Mouse (Mus musculus): Measurements from ENCODE around the gene Rsbn1l. TPM values are rescaled to one million over a fixed set of nuclear protein-coding genes. Genes with fewer than 3 reads are reported as not detected.

Gene Rsbn1l
- polyA plus RNA-seq, 1 experiment from 2014 or later, result 5.2 TPM

DNA sequence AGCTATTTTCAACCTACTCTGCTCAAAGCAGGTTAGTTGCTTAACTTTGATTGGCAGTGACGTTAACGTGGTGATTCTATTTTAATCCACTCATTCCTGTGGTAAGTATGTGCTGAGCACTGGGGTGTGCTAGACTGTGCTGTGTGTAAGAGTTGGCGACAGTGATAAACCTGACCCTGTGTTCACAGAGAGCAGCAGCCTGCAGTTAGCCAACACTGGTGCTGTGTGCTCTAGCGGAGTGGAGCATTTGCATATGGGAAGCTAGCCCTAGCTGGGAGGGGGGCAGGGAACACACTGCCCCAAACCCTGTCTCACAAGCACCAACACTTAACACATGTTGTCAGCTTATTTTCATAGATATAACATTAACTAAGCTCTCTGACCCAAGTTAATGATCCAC, 11.7 kb upstream of the Rsbn1l start:
- Histone ChIP-seq H3K4me3 (no peak overlapping the region), H3K36me3 (replicated peaks) (no peaks in the 10 kb centered on the region), H3K27me3 (ENCODE audit: poor library complexity, severe bottlenecking) (no peaks in the 10 kb centered on the region), H3K27ac (no peak overlapping the region), H3K9me3 (no peaks in the 10 kb centered on the region; the same call in 1 of the 2 replicates), H3K4me1 (0 out of 2 replicates have a peak, but pooled peaks cover 4% of the 10 kb centered on the region)
- no peak for DNase-seq (ENCODE audit: extremely low spot score, low spot score)
- 66% methylated on average over 4 of the region's 4 CpGs for WGBS

- WGBS, result 83% methylated on average over 6 of the region's 6 CpGs
- no peak overlapping the region for H3K4me3 ChIP-seq
These were observed 8.2 kb upstream of the Rsbn1l start for GRCm38 (mm10) chr5:20964446-20964845.

DNA sequence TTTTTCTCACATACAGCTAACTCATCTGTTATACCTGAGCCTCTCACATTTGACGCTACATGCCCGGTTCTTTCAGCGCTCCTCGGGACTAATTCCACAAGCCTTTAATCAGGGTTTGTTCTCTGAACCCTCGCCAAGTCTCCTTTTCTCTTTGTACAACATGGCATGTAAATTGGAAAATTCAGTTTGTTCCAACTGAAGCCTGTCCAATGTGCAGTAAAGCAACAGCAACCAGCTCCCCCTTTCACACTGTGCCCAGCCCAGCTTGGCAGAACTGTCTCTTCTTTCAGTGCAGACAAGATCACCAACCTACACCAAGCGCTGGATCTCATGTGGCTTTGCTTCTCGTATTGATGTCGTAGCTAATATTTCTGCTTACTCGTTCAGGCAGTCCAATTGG, 7.1 kb upstream of the Rsbn1l start:
- WGBS, result 95% methylated on average over 9 of the region's 9 CpGs
- Histone ChIP-seq H3K36me3 (replicated peaks) (no peaks in the 10 kb centered on the region; the same call in 1 of the 2 replicates), H3K27ac (no peak overlapping the region), H3K4me1 (0 out of 2 replicates have a peak, but pooled peaks cover 4% of the 10 kb centered on the region), H3K27me3 (ENCODE audit: poor library complexity, severe bottlenecking) (no peaks in the 10 kb centered on the region), H3K9me3 (no peaks in the 10 kb centered on the region; the same call in 1 of the 2 replicates), H3K4me3 (no peak overlapping the region)
- DNase-seq (ENCODE audit: extremely low spot score, low spot score), result no peak

More at GRCm38 (mm10) chr5:20964446-20964845, 8.2 kb upstream of the Rsbn1l start:
- no peaks in the 10 kb centered on the region for H3K27me3 ChIP-seq (ENCODE audit: poor library complexity, severe bottlenecking)
- H3K27ac ChIP-seq, result no peak overlapping the region
- H3K9me3 ChIP-seq, result no peaks in the 10 kb centered on the region; the same call in 1 of the 2 replicates
- no peak for DNase-seq (ENCODE audit: extremely low spot score, low spot score)
- H3K36me3 ChIP-seq (replicated peaks), result no peaks in the 10 kb centered on the region; the same call in 1 of the 2 replicates
- 0 out of 2 replicates have a peak, but pooled peaks cover 4% of the 10 kb centered on the region for H3K4me1 ChIP-seq

GRCm38 (mm10) chr5:20960927-20961326, 4.7 kb upstream of the Rsbn1l start:
- Histone ChIP-seq H3K4me3 (no peak overlapping the region), H3K4me1 (no peaks in the 10 kb centered on the region), H3K27ac (no peak overlapping the region), H3K9me3 (peaks cover 9% of the 10 kb centered on the region; the same call in 1 of the 2 replicates), H3K27me3 (ENCODE audit: poor library complexity, severe bottlenecking) (no peaks in the 10 kb centered on the region), H3K36me3 (replicated peaks) (peaks cover 16% of the 10 kb centered on the region)
- WGBS, result 94% methylated on average over 2 of the region's 2 CpGs
- DNase-seq (ENCODE audit: extremely low spot score, low spot score), result no peak

DNA sequence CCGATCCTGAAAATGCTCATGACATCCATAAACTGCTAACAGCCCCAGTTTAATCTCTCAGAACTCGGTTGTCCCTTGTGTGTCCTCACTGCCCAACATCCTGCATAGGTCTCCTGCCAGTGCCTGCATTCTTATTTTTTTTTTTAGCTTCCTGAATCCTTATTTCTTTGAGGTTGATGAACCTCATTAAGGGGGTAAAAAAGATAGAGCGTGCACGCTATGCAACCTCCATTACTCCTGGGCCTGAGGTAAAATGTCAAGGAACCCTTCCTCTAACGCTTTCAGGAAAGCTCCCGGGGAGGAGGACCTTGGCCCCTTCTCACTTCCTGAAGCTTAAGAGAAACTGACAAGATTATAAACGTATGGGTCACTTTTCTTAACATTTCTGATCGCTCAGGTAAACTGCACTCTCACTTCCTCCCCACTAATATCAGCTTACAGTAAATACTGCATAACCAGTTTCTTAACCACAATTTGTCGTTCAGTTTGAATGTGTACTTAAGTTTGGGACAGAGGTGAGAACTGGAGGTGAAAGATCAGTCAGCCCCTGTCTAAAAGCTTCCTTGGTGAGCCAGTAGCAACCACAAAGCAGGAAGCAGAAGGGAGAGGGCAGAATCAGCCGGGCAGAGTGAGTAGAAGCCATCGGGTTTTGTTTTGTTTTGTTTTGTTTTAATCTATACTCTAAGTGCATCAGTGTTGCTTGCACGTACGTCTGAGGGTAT, 923 bp downstream of the Rsbn1l start:
- H3K9me3 ChIP-seq, result peaks cover 9% of the 10 kb centered on the region; the same call in 1 of the 2 replicates
- H3K36me3 ChIP-seq (replicated peaks), result peaks cover 16% of the 10 kb centered on the region
- H3K27me3 ChIP-seq (ENCODE audit: poor library complexity, severe bottlenecking), result no peaks in the 10 kb centered on the region
- peaks cover 9% of the 10 kb centered on the region for H3K4me1 ChIP-seq
- H3K27ac ChIP-seq, result no peak overlapping the region
- no peak for DNase-seq (ENCODE audit: extremely low spot score, low spot score)
- no peak overlapping the region for H3K4me3 ChIP-seq
- 84% methylated on average over 13 of the region's 13 CpGs for WGBS

DNA sequence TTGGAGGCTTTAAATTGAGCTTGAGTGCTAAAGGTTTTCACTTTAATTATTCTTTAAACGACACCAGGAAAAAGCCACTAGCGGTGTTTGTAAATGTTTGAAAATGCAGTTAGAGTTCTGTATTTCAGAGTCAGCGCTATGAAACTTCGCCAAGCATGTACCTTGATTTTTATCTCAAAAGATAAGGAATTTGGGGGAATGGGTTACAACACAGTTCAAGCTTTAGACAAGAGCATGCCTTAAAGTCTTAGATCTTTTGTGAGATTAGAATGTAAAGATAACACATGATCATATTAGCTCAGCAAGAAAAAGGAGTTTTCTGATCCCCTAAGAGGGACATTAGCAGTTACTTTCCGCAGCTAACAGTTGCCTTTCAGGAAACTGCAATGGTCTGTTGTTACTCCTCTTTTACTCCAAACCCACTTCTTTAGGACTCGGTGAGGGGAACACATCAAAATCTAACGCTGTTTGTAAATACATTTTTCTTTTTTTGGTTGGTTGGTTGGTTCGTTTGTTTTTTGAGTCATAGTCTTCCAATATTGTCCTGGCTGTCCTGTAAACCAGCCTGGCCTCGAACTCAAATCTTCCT, 3.8 kb downstream of the Rsbn1l start:
- Histone ChIP-seq H3K27me3 (ENCODE audit: poor library complexity, severe bottlenecking) (no peaks in the 10 kb centered on the region), H3K27ac (peak overlapping the region; percentile 98), H3K4me3 (peak overlapping the region; percentile 91), H3K4me1 (peaks cover 21% of the 10 kb centered on the region), H3K9me3 (peaks cover 9% of the 10 kb centered on the region; the same call in 1 of the 2 replicates), H3K36me3 (replicated peaks) (peaks cover 11% of the 10 kb centered on the region)
- no peak for DNase-seq (ENCODE audit: extremely low spot score, low spot score)
- WGBS, result 25% methylated on average over 9 of the region's 9 CpGs

GRCm38 (mm10) chr5:20951666-20952281, 4.4 kb downstream of the Rsbn1l start:
- Histone ChIP-seq H3K36me3 (replicated peaks) (peaks cover 7% of the 10 kb centered on the region), H3K9me3 (peaks cover 5% of the 10 kb centered on the region; the same call in 1 of the 2 replicates), H3K27me3 (ENCODE audit: poor library complexity, severe bottlenecking) (no peaks in the 10 kb centered on the region), H3K4me1 (peaks cover 21% of the 10 kb centered on the region), H3K4me3 (peak overlapping the region; percentile 91), H3K27ac (peak overlapping the region; percentile 98)
- peak; percentile 96 for DNase-seq (ENCODE audit: extremely low spot score, low spot score)
- WGBS, result under 1% methylated on average over 51 of the region's 51 CpGs

DNA sequence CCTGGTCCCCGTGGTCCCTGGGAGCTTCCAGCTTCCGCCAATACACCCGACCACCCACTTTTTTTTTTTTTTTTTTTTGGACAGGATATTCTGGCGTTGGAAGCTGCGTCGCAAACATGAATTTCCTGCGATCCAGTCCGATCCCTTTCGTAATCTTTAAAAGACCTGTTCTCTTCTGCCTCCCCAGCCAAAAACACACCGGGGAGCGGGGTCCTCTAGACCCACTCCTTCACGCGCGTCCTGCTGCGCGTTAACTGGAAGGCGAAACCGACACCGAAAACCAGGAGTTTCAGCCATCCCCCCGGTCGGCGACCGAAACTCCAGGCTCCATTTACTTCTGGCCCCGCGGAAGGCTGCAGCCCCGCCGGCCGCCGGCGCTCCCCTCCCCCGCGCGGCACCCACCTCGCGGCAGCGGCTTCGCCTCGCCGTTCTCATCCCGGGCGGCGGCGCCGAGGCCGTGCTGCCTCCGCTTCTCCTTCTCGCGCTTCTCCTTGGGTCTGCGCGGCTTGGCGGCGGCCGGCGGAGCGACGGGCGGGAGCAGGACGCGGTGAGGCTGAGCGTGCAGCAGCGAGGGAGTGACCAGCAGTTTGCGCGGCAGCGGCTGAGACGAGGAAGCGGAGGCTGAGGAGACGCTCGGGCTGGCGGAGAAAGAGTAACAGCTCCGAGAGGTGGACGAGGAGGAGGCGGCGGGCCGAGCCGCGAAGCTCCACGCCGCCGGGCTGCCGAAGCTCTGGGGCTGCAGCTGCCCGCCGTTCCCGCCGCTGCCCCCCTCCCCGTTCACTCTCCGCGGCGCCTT, 5.1 kb downstream of the Rsbn1l start:
- H3K4me1 ChIP-seq, result peaks cover 21% of the 10 kb centered on the region

DNA sequence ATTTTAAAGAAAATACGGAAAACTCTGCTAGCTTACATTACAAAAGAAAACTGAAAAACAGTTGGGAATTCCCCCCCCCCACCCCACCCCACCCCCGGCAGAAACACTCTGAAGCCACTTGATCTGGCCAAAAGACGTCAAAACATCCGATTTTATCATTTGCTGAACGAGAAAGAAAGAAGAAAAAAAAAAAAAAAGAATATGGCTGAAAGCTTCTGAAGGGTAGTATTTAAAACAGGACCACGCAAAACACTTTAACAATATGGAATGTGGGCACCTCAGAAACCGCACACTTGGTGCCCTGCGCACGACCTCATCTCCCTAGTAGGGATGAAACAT, 5.7 kb downstream of the Rsbn1l start:
- Histone ChIP-seq H3K4me3 (peak overlapping the region; percentile 91), H3K9me3 (no peaks in the 10 kb centered on the region), H3K27me3 (ENCODE audit: poor library complexity, severe bottlenecking) (no peaks in the 10 kb centered on the region), H3K27ac (peak overlapping the region; percentile 98), H3K36me3 (replicated peaks) (no peaks in the 10 kb centered on the region), H3K4me1 (peaks cover 22% of the 10 kb centered on the region)
- 0% methylated on average over 9 of the region's 9 CpGs for WGBS
- DNase-seq (ENCODE audit: extremely low spot score, low spot score), result no peak

More for the DNA sequence above, 5.1 kb downstream of the Rsbn1l start:
- Histone ChIP-seq H3K4me3 (peak overlapping the region; percentile 91), H3K27me3 (ENCODE audit: poor library complexity, severe bottlenecking) (no peaks in the 10 kb centered on the region), H3K9me3 (no peaks in the 10 kb centered on the region), H3K27ac (peak overlapping the region; percentile 98), H3K36me3 (replicated peaks) (peaks cover under 1% of the 10 kb centered on the region; the same call in 1 of the 2 replicates)
- under 1% methylated on average over 88 of the region's 88 CpGs for WGBS
- peak; percentile 60 for DNase-seq (ENCODE audit: extremely low spot score, low spot score)

DNA sequence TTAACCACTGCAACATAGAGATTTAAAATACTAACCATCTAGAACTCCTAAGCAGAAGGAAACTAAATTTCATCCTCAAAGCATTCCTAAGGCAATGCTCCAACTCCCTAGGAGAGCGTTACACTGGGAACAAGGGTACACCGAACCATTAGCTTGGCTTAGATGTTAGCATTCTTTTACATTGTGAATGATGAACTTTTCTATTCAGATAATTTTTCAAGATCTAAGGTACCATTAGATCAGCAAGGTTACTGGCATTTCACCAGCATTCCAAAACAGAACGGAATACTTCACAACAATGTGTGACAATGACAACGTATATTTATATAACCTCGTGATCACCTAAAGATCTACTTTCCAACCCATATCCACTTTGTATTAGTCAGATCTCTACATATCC, 6.1 kb downstream of the Rsbn1l start:
- Histone ChIP-seq H3K9me3 (no peaks in the 10 kb centered on the region), H3K36me3 (replicated peaks) (no peaks in the 10 kb centered on the region), H3K4me1 (peaks cover 26% of the 10 kb centered on the region), H3K27me3 (ENCODE audit: poor library complexity, severe bottlenecking) (no peaks in the 10 kb centered on the region), H3K4me3 (peak overlapping the region; percentile 91), H3K27ac (peak overlapping the region; percentile 98)
- WGBS, result 30% methylated on average over 5 of the region's 5 CpGs
- DNase-seq (ENCODE audit: extremely low spot score, low spot score), result no peak

- H3K27me3 ChIP-seq (ENCODE audit: poor library complexity, severe bottlenecking), result no peaks in the 10 kb centered on the region
- no peak for DNase-seq (ENCODE audit: extremely low spot score, low spot score)
- no peaks in the 10 kb centered on the region for H3K9me3 ChIP-seq
- peaks cover 20% of the 10 kb centered on the region for H3K4me1 ChIP-seq
- H3K4me3 ChIP-seq, result no peak overlapping the region
- no peak overlapping the region for H3K27ac ChIP-seq
- H3K36me3 ChIP-seq (replicated peaks), result no peaks in the 10 kb centered on the region
- WGBS, result 89% methylated on average over 6 of the region's 6 CpGs
These were observed 9.3 kb downstream of the Rsbn1l start for GRCm38 (mm10) chr5:20946906-20947305.
